Mouse (Mus musculus): Measurements from ENCODE around the gene Sh2d3c. TPM values are rescaled to one million over a fixed set of nuclear protein-coding genes. Genes with fewer than 3 reads are reported as not detected.
A peak's percentile ranks its signal among the peaks of the same experiment; 100 is the strongest.

Gene Sh2d3c
- polyA plus RNA-seq, 1 experiment from 2014 or later, result 26.5 TPM

- H3K9me3 ChIP-seq (ENCODE audit: control insufficient read depth, low read length), result no peaks in the 10 kb centered on the region
- H3K4me3 ChIP-seq (ENCODE audit: low read length), result peak overlapping the region; percentile 6
- ATAC-seq, result no peak
- peaks cover 31% of the 10 kb centered on the region for H3K4me1 ChIP-seq (ENCODE audit: control insufficient read depth, insufficient read depth, low read length)
- H3K36me3 ChIP-seq (ENCODE audit: control insufficient read depth, insufficient read depth, low read length), result no peaks in the 10 kb centered on the region
- peak overlapping the region; percentile 52; the same call in 1 of the 2 replicates for H3K4me2 ChIP-seq (ENCODE audit: low read depth, low read length)
- peak overlapping the region; percentile 76 for H3K27ac ChIP-seq (ENCODE audit: low read length)
- H3K27me3 ChIP-seq (replicated peaks; ENCODE audit: control insufficient read depth, insufficient read depth, low read length), result no peaks in the 10 kb centered on the region
- 66% methylated on average over 4 of the region's 4 CpGs for WGBS
- 0 out of 2 replicates have a peak overlapping the region, but pooled peaks have one; percentile 16 for H3K9ac ChIP-seq (ENCODE audit: low read depth, low read length)
These were observed 8.7 kb downstream of the Sh2d3c start for GRCm38 (mm10) chr2:32729547-32729946.

GRCm38 (mm10) chr2:32730854-32731253 lies 10.0 kb downstream of the Sh2d3c start:
- peaks cover 33% of the 10 kb centered on the region for H3K4me1 ChIP-seq (ENCODE audit: control insufficient read depth, insufficient read depth, low read length)
- 32% methylated on average over 11 of the region's 11 CpGs for WGBS
- no peak for ATAC-seq
- H3K27me3 ChIP-seq (replicated peaks; ENCODE audit: control insufficient read depth, insufficient read depth, low read length), result no peaks in the 10 kb centered on the region
- no peaks in the 10 kb centered on the region for H3K36me3 ChIP-seq (ENCODE audit: control insufficient read depth, insufficient read depth, low read length)
- peak overlapping the region; percentile 8; the same call in 1 of the 2 replicates for H3K4me3 ChIP-seq (ENCODE audit: low read length)
- H3K9me3 ChIP-seq (ENCODE audit: control insufficient read depth, low read length), result no peaks in the 10 kb centered on the region
- H3K27ac ChIP-seq (ENCODE audit: low read length), result peak overlapping the region; percentile 76
- H3K4me2 ChIP-seq (ENCODE audit: low read depth, low read length), result peak overlapping the region; percentile 40
- peak overlapping the region; percentile 45 for H3K9ac ChIP-seq (ENCODE audit: low read depth, low read length)

GRCm38 (mm10) chr2:32731911-32732310 lies 11.1 kb downstream of the Sh2d3c start:
- Histone ChIP-seq H3K27ac (ENCODE audit: low read length) (peak overlapping the region; percentile 76), H3K4me3 (ENCODE audit: low read length) (no peak overlapping the region), H3K4me1 (ENCODE audit: control insufficient read depth, insufficient read depth, low read length) (peaks cover 41% of the 10 kb centered on the region), H3K27me3 (replicated peaks; ENCODE audit: control insufficient read depth, insufficient read depth, low read length) (no peaks in the 10 kb centered on the region), H3K36me3 (ENCODE audit: control insufficient read depth, insufficient read depth, low read length) (no peaks in the 10 kb centered on the region), H3K9me3 (ENCODE audit: control insufficient read depth, low read length) (no peaks in the 10 kb centered on the region), H3K9ac (ENCODE audit: low read depth, low read length) (no peak overlapping the region), H3K4me2 (ENCODE audit: low read depth, low read length) (no peak overlapping the region)
- no peak for ATAC-seq
- WGBS, result 47% methylated on average over 4 of the region's 4 CpGs

GRCm38 (mm10) chr2:32732695-32733094 lies 11.8 kb downstream of the Sh2d3c start:
- Histone ChIP-seq H3K27ac (ENCODE audit: low read length) (no peak overlapping the region), H3K9me3 (ENCODE audit: control insufficient read depth, low read length) (no peaks in the 10 kb centered on the region), H3K4me3 (ENCODE audit: low read length) (no peak overlapping the region), H3K4me1 (ENCODE audit: control insufficient read depth, insufficient read depth, low read length) (peaks cover 45% of the 10 kb centered on the region), H3K27me3 (replicated peaks; ENCODE audit: control insufficient read depth, insufficient read depth, low read length) (no peaks in the 10 kb centered on the region), H3K4me2 (ENCODE audit: low read depth, low read length) (no peak overlapping the region), H3K36me3 (ENCODE audit: control insufficient read depth, insufficient read depth, low read length) (0 out of 2 replicates have a peak, but pooled peaks cover under 1% of the 10 kb centered on the region), H3K9ac (ENCODE audit: low read depth, low read length) (no peak overlapping the region)
- WGBS, result 78% methylated on average over 6 of the region's 6 CpGs
- no peak for ATAC-seq

GRCm38 (mm10) chr2:32734480-32734879 lies 13.6 kb downstream of the Sh2d3c start:
- Histone ChIP-seq H3K9me3 (ENCODE audit: control insufficient read depth, low read length) (no peaks in the 10 kb centered on the region), H3K4me3 (ENCODE audit: low read length) (no peak overlapping the region), H3K9ac (ENCODE audit: low read depth, low read length) (no peak overlapping the region), H3K27ac (ENCODE audit: low read length) (peak overlapping the region; percentile 29; the same call in 1 of the 2 replicates), H3K36me3 (ENCODE audit: control insufficient read depth, insufficient read depth, low read length) (0 out of 2 replicates have a peak, but pooled peaks cover 2% of the 10 kb centered on the region), H3K4me1 (ENCODE audit: control insufficient read depth, insufficient read depth, low read length) (peaks cover 37% of the 10 kb centered on the region), H3K27me3 (replicated peaks; ENCODE audit: control insufficient read depth, insufficient read depth, low read length) (no peaks in the 10 kb centered on the region), H3K4me2 (ENCODE audit: low read depth, low read length) (no peak overlapping the region)
- 30% methylated on average over 4 of the region's 4 CpGs for WGBS
- 0 out of 2 replicates have a peak, but pooled peaks have one; percentile 24 for ATAC-seq

GRCm38 (mm10) chr2:32734933-32735332 lies 14.1 kb downstream of the Sh2d3c start:
- H3K9ac ChIP-seq (ENCODE audit: low read depth, low read length), result no peak overlapping the region
- H3K27me3 ChIP-seq (replicated peaks; ENCODE audit: control insufficient read depth, insufficient read depth, low read length), result no peaks in the 10 kb centered on the region
- no peak overlapping the region for H3K4me2 ChIP-seq (ENCODE audit: low read depth, low read length)
- 0 out of 2 replicates have a peak, but pooled peaks have one; percentile 12 for ATAC-seq
- no peaks in the 10 kb centered on the region for H3K9me3 ChIP-seq (ENCODE audit: control insufficient read depth, low read length)
- peaks cover 34% of the 10 kb centered on the region for H3K4me1 ChIP-seq (ENCODE audit: control insufficient read depth, insufficient read depth, low read length)
- 0 out of 2 replicates have a peak, but pooled peaks cover 2% of the 10 kb centered on the region for H3K36me3 ChIP-seq (ENCODE audit: control insufficient read depth, insufficient read depth, low read length)
- peak overlapping the region; percentile 29; the same call in 1 of the 2 replicates for H3K27ac ChIP-seq (ENCODE audit: low read length)
- H3K4me3 ChIP-seq (ENCODE audit: low read length), result no peak overlapping the region
- WGBS, result 49% methylated on average over 4 of the region's 4 CpGs

- 53% methylated on average over 3 of the region's 3 CpGs for WGBS
- ATAC-seq, result peak; percentile 70
- Histone ChIP-seq H3K4me1 (ENCODE audit: control insufficient read depth, insufficient read depth, low read length) (peaks cover 29% of the 10 kb centered on the region), H3K4me2 (ENCODE audit: low read depth, low read length) (no peak overlapping the region), H3K36me3 (ENCODE audit: control insufficient read depth, insufficient read depth, low read length) (0 out of 2 replicates have a peak, but pooled peaks cover 2% of the 10 kb centered on the region), H3K9ac (ENCODE audit: low read depth, low read length) (0 out of 2 replicates have a peak overlapping the region, but pooled peaks have one; percentile 20), H3K27me3 (replicated peaks; ENCODE audit: control insufficient read depth, insufficient read depth, low read length) (peaks cover 4% of the 10 kb centered on the region), H3K27ac (ENCODE audit: low read length) (no peak overlapping the region), H3K9me3 (ENCODE audit: control insufficient read depth, low read length) (no peaks in the 10 kb centered on the region), H3K4me3 (ENCODE audit: low read length) (no peak overlapping the region)
These were observed 15.5 kb downstream of the Sh2d3c start for GRCm38 (mm10) chr2:32736306-32736829.

GRCm38 (mm10) chr2:32737008-32737407 lies 16.2 kb downstream of the Sh2d3c start:
- no peak for ATAC-seq
- Histone ChIP-seq H3K4me3 (ENCODE audit: low read length) (no peak overlapping the region), H3K27ac (ENCODE audit: low read length) (no peak overlapping the region), H3K36me3 (ENCODE audit: control insufficient read depth, insufficient read depth, low read length) (0 out of 2 replicates have a peak, but pooled peaks cover 2% of the 10 kb centered on the region), H3K4me1 (ENCODE audit: control insufficient read depth, insufficient read depth, low read length) (peaks cover 36% of the 10 kb centered on the region), H3K27me3 (replicated peaks; ENCODE audit: control insufficient read depth, insufficient read depth, low read length) (peaks cover 10% of the 10 kb centered on the region), H3K4me2 (ENCODE audit: low read depth, low read length) (no peak overlapping the region), H3K9me3 (ENCODE audit: control insufficient read depth, low read length) (no peaks in the 10 kb centered on the region), H3K9ac (ENCODE audit: low read depth, low read length) (0 out of 2 replicates have a peak overlapping the region, but pooled peaks have one; percentile 20)
- WGBS, result 56% methylated on average over 6 of the region's 6 CpGs

- ATAC-seq, result no peak
- H3K9ac ChIP-seq (ENCODE audit: low read depth, low read length), result no peak overlapping the region
- H3K36me3 ChIP-seq (ENCODE audit: control insufficient read depth, insufficient read depth, low read length), result 0 out of 2 replicates have a peak, but pooled peaks cover 2% of the 10 kb centered on the region
- peaks cover 39% of the 10 kb centered on the region for H3K4me1 ChIP-seq (ENCODE audit: control insufficient read depth, insufficient read depth, low read length)
- H3K4me2 ChIP-seq (ENCODE audit: low read depth, low read length), result no peak overlapping the region
- H3K9me3 ChIP-seq (ENCODE audit: control insufficient read depth, low read length), result no peaks in the 10 kb centered on the region
- peaks cover 19% of the 10 kb centered on the region for H3K27me3 ChIP-seq (replicated peaks; ENCODE audit: control insufficient read depth, insufficient read depth, low read length)
- no peak overlapping the region for H3K27ac ChIP-seq (ENCODE audit: low read length)
- no peak overlapping the region for H3K4me3 ChIP-seq (ENCODE audit: low read length)
- WGBS, result 72% methylated on average over 4 of the region's 4 CpGs
These were observed 18.5 kb downstream of the Sh2d3c start for GRCm38 (mm10) chr2:32739311-32739710.

Measured in intestine, embryonic 16.5 days (tissue).